Mouse (Mus musculus) left cerebral cortex, adult 18-20 months (tissue): ENCODE data around the gene Zfp292. TPM values are rescaled to one million over a fixed set of nuclear protein-coding genes. Genes with fewer than 3 reads are reported as not detected.
A peak's percentile ranks its signal among the peaks of the same experiment; 100 is the strongest.
"Not testable (repeated sequence)": the region's sequence is repeated elsewhere in the genome, so short reads cannot be mapped to it uniquely, and the experiment has no call there.

Source experiments
- DNase-seq, 2 experiments: peaks; one replicate each; pipeline ENCODE4 v3.0.0; 2021 to 2022; ENCODE audit warnings: low spot score in 2 of 2, mixed read lengths in 1 of 2
- long read RNA-seq, 2 experiments: library from polyadenylated mRNA; stranded (forward); transcript quantifications; one replicate each; pipeline ENCODE4 v2.0.0; 2021
- total RNA-seq, 2 experiments: library from RNA; stranded (reverse); gene quantifications; 2 replicates each; pipeline ENCODE4 v1.2.3; 2021

Zfp292 gene
- total RNA-seq: 10 to 100 TPM; 26.5 to 27.5 TPM
- long read RNA-seq, experiment 1, full-length matches to known transcripts: 2 of 6 reads
- long read RNA-seq, experiment 1, partial matches to known transcripts: 0 of 6 reads
- long read RNA-seq, experiment 1, other reads (novel, unspliced or antisense): 4 of 6 reads
- long read RNA-seq, experiment 2, partial matches to known transcripts: 0 of 1 reads
- long read RNA-seq, experiment 2, other reads (novel, unspliced or antisense): 1 of 1 reads

DNA sequence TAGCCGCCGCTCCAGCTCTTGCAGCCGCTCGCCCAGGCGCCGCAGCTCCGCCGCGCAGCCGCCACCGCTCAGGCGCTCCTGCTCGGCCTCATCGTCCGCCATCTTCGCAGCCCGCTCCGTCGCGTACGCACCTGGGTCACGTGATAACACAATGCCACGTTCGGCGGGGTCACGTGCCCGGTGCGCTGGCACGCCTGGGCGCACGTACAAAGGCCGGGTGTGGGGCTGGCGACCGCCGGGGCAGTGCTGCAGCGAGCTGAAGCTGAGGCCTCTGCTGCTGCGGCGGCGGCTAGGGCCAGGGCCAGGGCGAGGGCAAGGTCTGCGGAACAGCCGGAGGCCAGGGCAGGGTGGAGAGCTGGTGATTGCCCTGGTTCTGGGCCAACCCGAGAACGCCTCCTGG is at the start of gene Zfp292:
Zfp292 (minus strand) TSS at position 143 of the 400 bp plus-strand sequence.
- peak; percentile 93 to 95 for DNase-seq

DNA sequence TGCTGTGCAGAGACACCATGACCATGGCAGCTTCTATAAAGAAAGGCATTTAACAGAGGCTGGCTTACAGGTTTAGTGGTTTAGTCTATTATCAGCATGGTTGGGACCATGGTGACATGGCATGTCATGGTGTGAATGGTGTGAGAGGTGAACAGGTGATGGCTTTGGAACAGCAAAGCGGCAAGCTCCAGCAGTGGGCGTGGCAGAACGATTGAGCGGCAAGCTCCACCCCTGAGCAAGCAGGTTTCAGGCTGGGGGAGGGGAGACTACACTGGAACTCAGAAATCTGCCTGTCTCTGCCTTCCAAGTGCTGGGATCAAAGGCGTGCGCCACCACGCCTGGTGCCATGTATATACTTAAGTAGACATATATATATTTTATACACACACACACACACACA is 45.6 kb upstream of the Zfp292 start:
- DNase-seq: not testable (repeated sequence)

DNA sequence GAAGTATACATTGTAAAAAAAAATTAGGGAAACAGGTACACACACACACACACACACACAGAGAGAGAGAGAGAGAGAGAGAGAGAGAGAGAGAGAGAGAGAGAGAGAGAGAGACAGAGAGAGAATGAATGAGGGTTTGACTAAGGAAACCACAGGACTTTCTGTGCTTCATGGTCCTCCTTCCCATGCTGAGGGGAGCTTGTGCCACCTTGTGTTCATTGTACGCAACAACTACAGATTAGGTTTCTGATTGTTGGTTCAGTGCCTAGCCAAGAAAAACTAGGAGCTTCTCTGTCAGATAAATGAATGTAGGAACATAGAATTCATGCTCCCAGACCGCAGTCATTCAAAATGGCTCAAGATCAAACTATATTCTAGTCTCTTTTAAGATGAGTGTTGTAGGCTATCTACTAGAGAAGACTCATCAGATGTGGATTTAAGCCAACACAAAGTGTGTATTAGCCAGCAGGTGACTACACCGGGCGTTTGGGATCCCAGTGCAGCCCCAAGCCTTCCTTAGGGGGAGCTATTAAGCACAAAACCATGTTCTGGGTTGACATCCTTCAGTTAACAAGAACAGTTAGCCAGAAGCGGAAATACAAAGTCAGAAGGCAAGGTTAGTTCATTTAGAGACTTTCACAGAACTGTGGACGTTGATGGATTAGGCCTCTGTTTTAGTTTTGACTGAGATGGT is 39.6 kb upstream of the Zfp292 start:
- DNase-seq: peak; percentile 42 to 43

DNA sequence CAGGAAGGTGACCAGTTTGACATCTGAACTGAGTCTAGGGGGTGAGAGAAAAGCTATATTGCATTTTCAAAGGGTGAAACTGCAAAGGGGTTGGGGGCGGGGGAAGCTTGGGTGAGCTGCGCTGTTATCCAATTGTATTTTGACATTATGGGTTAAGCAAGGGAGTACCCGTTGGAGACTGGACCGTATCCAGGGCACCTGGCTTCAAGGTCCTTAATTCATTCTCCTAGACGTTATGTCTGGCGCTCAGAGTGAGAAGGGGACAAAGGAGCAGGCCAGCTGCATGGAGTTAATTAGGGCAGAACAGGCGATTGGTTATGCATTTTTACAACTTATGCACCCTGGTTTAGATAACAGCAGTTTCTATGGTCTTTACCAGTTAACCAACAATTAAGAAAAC is 34.6 kb upstream of the Zfp292 start:
- DNase-seq: no peak

DNA sequence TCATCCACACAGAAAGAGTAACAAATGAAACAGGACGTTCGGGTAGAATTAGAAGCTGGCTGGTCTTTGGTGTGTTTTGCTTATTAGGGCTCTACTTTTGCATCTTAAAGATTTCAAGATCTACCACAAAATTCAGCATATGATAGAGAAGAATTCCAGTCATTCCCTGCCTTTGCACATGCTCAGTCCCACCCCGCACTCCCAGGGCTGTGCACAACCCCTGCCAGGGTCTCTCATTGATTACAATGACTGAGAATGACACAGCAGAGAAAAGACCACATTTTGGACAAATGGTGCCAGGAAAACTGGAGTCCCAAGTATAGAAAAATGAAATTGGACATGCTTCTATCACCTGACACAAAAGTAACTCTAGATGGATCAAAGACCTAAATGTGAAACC is 29.4 kb upstream of the Zfp292 start:
- no peak for DNase-seq

DNA sequence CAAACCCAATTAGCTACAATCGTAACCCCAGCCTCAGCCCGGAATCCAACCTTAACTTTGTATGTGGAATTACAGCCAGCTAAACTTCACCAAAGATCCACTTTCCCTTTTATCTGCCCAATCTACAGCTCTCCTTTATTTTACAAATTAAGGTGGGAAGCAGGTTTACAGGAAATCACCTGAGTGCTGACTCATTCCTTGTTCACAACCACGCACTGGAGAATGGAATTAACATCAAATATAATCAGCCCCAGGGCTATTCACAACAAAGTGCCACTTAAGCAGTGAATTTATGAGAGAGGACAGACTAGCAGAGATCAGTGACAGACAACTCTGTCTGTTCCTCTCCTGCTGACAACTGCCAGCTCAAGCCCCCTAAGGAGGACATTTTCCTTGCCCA is 28.6 kb upstream of the Zfp292 start:
- DNase-seq: no peak

DNA sequence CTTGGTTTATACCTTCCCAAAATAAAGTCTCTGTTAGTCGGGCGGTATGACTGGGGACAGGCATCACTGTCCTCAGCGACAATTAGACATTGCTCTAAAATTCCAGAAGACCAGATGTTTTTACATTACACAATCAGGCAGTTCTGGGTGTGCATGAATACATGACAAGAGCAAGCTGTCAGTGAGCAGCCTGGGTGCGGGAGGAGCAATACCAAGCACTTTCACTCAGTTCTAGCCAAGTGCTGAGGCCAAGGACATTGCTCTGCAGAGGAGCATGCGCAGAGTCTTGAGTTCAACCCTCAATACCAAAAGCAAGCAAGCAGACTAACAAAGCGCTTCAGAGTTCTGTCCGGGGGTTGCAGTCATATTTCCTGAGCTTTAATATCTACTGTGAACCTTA is 25.4 kb upstream of the Zfp292 start:
- DNase-seq: no peak

DNA sequence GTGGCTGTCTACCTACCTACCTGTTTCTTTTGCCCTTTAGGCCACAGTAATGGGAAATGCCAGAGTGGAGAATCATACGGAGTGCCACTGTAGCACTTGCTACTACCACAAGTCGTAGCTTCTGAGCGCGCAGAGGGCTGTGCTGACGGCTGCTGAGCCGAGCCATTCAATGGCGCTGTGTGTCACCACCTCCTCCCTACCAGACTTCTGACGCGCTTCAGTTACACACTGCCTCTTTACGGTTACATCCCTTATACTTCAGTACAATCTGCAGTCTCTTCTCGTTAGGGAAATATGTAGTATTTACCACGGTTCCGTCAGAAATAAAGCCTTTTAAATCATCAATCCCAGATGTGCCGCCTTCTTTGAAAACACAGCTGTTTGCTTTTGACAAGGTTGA is 24.3 kb upstream of the Zfp292 start:
- DNase-seq: no peak

DNA sequence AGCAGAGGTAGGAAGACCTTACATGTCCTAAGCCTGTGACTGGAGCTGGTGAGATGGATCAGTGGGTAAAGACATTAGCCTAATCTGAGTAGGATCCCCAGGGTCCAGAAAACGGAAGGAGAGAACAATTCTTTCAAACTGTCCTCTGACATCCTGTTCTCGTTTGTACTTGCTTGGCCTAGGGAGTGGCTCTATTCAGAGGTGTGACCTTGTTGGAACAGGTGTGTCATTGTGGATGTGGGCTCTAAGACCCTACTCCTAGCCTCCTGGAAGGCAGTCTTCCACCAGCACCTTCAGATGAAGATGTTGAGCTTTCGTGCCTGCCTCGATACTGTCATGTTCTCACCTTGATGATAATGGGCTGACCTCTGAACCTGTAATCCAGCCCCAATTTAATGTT is 23.4 kb upstream of the Zfp292 start:
- DNase-seq: no peak

DNA sequence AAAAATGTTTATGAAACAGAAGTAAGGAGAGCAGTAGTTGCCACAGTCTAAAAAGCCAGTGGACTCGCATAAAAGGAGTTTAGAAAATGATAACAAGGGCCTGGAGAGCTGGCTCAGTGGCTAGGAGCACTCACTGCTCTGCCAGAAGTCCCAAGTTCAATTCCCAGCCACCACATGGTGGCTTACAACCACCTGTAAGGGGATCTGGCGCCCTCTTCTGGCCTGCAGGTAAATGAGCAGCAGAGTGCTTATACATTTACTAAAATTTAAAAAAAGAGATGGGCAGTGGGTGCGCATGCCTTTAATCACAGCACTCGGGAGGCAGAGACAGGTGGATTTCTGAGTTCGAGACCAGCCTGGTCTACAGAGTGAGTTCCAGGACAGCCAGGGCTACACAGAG is 22.6 kb upstream of the Zfp292 start:
- no peak for DNase-seq

DNA sequence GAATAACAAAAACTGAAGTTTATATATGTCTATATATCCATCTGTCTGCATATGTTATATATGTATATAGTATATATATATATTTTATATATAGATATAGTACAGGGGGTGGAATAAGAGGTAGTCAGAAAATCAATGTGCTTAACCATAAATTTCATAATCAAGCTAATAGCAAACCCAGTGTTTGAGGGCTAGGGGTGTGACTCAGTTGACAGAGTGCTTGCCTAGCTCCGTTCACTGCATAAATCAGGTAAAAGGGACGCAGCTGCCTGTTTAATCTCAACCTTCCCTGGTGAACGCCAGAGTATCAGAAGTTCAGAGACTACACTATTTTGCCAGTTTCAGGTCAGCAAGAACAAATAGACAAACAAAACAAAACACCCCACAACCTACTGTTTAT is 18.8 kb upstream of the Zfp292 start:
- DNase-seq: not testable (repeated sequence)

DNA sequence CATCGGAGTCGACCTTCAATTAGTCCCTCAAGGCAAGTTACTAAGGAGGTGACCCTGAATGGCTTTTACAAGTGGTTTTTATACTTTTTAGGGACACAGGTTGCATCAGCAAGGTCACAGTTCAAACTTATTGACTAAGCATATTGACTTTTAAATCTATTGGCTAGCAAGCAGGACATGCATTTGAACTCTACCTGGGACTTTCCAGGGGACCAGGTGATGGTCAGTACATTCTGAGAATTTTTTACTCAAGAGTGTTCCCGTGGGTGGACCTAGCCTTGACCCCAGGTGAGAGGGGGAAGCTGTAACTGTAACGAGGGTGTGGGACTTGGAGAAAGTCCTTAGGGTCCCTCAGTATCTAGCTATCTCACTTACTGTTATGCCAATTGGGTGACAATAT is 18.4 kb upstream of the Zfp292 start:
- no peak for DNase-seq

DNA sequence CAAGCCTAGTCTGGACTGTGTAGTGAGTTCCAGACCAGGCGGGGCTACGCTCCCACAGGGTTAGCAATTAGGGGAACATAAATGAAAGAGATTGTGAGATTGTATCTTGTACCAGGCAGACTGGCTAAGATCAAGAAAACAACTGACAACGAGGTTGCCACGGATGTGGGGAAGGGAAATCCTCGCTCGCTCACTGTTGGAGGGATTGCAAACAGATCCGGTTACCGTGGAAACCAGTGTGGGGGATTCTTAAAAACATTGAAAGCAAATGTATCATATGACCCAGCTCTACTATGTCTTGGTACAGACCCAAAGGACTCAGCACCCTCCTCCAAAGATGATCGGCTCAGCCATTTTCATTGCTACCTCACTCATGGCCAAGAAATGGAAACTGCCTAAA is 17.4 kb upstream of the Zfp292 start:
- DNase-seq: peak; percentile 6 to 20

DNA sequence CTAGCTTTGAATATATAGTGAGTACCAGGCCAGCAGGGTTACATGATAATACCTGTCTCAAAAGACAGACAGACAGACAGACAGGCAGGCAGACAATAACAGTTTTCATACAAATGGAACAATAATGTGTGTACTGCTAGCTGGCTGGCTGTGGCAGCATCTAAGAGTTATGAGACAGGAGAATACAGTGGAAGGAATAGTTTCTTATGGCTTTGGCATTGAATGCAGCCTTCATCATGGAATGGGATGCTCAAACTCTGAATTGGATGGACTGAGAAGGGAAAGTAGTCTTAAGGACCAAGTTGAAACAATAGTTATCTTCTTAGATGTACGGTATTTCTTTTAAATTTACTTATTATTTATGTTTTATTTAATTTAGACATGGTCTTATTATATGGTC is 16.6 kb upstream of the Zfp292 start:
- DNase-seq: no peak

DNA sequence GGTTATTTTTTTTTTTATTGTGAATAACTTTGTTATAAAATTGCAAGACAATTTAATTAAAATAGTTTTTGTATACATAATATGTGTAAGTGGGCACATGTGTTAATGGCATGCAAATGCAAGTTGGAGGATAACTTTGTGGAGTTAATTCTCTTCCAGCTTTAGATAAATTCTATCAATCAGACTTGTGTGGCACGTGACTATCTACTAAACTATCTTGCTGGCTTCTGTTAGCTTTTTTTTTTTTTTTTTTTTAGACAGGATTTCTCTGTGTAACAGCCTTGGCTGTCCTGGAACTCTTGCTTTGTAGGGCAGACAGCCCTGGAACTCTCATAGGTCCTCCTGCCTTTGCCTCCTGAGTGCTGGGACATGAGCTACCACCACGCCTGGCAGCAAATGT is 15.7 kb upstream of the Zfp292 start:
- no peak for DNase-seq

DNA sequence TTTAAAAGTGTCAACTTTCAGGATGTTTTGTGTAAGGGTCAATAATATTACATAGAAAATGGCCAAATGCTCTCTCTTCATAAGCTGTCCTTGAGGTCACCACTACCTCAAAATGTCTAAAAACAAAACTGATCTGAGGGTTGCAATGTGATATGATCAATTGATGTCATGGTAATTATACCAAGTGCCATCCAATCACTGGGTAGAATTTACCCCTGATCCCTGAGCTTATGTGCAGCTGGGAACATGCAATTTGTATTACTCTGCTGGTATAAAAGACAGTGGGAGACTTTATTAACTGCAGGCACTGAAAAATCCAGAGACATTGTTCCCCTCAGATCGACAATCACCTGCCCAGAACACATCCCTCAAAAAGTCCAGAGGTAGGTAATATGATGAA is 10.7 kb upstream of the Zfp292 start, which contains the start of gene Cga:
Cga (plus strand) TSS at position 301 of the 400 bp plus-strand sequence.
- DNase-seq: no peak

DNA sequence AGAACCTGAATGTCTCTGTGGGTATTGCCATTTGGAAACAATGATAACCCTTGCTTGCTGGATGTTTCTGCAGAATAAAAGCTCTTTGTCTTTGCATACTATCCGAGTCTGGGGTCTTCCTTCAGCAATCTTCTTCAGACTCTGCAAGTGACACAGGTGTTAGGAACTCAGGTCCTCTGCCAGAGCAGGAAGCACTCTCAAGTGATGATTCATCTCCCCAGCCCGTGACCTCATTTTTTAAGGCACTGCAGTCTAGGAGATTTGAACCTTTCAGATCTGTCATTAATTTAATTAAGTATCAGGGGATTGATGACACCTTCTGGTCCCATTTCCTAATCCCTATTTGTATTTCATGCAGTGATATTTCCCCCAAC is 7.0 kb upstream of the Zfp292 start:
- no peak for DNase-seq

DNA sequence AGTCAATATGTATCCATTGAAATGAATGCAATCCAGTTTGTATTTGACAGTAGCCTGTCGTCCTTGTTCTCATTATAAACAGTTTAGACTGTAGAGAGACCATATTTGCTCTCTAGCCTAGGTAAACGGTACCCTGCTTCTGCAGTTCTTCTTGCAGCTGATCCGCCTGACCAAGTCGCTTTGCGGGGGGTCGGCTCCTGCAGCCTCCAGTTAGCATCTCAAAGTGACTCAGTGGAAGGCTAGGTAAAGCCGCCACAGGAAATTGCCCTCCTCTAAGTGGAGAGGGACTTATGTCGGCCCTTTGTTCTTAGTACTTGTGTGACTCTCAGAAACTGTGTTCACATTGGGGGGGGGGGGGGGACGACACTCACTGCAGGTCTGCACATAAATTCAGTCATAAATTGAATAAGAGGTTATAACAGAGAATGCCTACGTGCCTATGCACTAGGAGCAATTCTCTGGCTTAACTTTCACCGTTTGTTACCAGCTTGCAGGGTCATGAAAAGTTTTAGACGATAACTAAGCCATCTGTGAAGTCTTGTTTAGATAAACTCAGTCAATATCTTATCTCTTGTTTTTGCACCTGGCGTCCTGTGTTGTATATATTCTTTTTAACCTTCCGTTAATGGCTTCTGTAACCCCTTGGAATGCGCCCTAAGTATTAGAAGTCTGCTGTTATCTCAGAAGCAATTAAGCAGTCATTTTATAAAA is 6.5 kb upstream of the Zfp292 start:
- no peak for DNase-seq

DNA sequence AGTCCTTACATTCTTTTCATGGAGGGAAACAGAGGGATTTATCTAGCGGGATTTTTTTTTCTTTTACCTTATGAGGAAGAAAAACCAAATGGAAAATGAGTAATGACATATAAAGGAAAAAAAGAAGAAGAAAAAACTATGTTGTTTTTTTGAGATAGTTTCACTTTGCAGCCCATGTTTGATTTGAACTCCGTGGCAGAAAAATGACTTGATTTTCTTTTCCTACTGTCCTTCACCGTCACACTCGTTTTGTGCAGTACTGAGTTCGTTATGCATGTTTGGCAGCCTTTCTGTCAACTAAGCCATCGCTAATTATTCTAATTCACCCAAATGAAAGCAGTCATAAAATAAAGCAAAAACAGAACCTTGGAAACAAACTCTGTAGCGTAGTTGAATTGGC is 4.5 kb upstream of the Zfp292 start:
- no peak for DNase-seq

DNA sequence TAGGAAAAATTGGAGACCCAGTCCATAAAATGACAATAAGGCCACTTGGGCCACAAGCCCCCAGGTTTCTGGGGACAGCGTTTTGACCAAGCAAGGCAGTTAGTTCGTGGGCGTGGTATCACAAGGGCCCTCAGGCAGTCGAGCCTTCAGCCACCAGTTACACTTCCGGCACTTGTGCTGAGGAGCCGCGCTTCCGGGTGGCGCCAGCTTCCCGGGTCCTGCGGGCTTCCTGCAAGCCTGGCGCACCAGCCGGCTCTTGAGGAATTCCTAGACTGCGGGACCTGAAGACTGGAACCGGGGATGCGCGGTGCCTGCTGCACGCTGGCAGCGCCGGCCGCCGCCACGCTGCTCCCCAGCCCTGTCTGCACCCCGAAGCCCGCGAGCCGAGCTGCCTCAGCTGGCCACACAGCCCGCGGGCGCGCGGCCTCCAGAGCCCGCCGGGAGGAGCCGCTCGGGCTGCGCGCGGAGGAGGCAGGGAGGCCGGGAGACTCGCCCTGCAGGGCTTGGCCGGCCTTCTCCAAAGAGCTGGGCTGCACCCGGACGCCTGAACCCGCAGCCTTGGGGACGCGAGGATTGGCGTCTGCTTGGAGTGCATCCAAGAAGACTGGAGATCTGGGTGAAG is 3.8 kb upstream of the Zfp292 start:
- DNase-seq: peak; percentile 66 to 79

DNA sequence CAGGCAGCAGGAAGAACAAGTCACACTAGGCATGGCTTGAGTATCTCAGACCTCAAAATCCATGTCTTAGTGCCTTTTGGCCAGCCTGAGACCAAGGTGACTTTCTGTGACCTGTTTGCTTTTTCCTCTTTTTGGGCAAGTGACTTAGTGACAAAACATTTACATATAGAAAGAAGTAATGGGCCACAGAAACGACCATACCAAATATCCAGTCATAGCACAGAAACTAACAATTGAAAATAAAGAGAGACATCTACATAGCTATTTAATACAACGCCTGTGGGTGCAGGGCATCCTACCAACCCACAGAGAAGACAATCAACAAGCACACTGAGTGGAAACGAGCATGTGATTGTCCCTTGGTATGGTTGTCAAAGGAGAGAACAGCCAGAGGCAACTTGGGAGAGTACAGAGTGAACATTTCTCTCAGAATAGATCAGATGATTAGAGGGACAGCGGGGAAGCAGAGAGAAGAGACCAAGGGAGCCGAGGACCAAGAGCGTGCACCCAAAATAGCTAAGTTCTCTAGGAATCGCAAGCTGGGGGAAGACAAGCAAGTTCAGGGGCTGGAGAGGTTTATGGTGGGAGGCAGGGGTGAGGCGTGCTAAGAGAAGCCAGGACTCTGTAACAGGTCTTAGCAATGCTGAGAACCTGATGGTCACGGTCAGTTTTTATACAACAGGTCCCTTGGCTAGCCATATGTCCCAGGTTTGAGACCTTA is 3.0 kb upstream of the Zfp292 start:
- no peak for DNase-seq
